Mouse (Mus musculus) midbrain, embryonic 13.5 days (tissue): Measurements from ENCODE around the gene Rhbdl2. TPM values are rescaled to one million over a fixed set of nuclear protein-coding genes. Genes with fewer than 3 reads are reported as not detected.
A peak's percentile ranks its signal among the peaks of the same experiment; 100 is the strongest.

Source experiments
- ATAC-seq: fragments of 200-750 bp; cut with Nextera tagmentation; 2 replicates; pipeline ENCODE4 v1.8.0; 2017; ENCODE audit warnings: mild to moderate bottlenecking, moderate TSS enrichment, moderate library complexity
- H3K27ac ChIP-seq: fragments of 300-500 bp; sonication (generic); 2 replicates; pipeline ENCODE4 v1.5.1; 2015; ENCODE audit warnings: inconsistent platforms, mild to moderate bottlenecking, moderate library complexity
- H3K27me3 ChIP-seq: fragments of 300-500 bp; sonication (generic); 2 replicates; pipeline ENCODE4 v1.6.1; 2015; ENCODE audit warnings: mild to moderate bottlenecking, inconsistent platforms
- H3K36me3 ChIP-seq: fragments of 300-500 bp; sonication (generic); 2 replicates; pipeline ENCODE4 v1.6.1; 2015; ENCODE audit warnings: mild to moderate bottlenecking, inconsistent platforms
- H3K4me1 ChIP-seq: fragments of 300-500 bp; sonication (generic); replicated peaks from 2 replicates; pipeline ENCODE4 v1.6.1; 2015; ENCODE audit warnings: inconsistent platforms
- H3K4me2 ChIP-seq: fragments of 300-500 bp; sonication (generic); replicated peaks from 2 replicates; pipeline ENCODE4 v1.6.1; 2015; ENCODE audit warnings: moderate library complexity, mild to moderate bottlenecking, inconsistent platforms
- H3K4me3 ChIP-seq: fragments of 300-500 bp; sonication (generic); replicated peaks from 2 replicates; pipeline ENCODE4 v1.5.1; 2015; ENCODE audit warnings: mild to moderate bottlenecking, inconsistent platforms
- H3K9ac ChIP-seq: fragments of 300-500 bp; sonication (generic); replicated peaks from 2 replicates; pipeline ENCODE4 v1.6.1; 2015; ENCODE audit warnings: mild to moderate bottlenecking, inconsistent platforms
- H3K9me3 ChIP-seq: fragments of 300-500 bp; sonication (generic); 2 replicates; pipeline ENCODE4 v1.6.1; 2016; ENCODE audit warnings: mild to moderate bottlenecking, inconsistent platforms
- WGBS: fragments of 180-500 bp; shearing (Covaris S2); methylation state at CpG from one replicate; pipeline ENCODE4 v1.1.7; 2015; 5-methylcytosine and 5-hydroxymethylcytosine counted together
- polyA plus RNA-seq: library from polyadenylated mRNA; unstranded; fragments of >200 nt; fragmentation: Nextera tagmentation; extraction: Ambion mirVana; gene quantifications from 2 replicates; pipeline ENCODE4 v1.2.1, GENCODE M21; 2015

Rhbdl2 gene
- 1.4 and 1.5 TPM in 2 replicates for polyA plus RNA-seq

- Histone ChIP-seq H3K27ac (no peak within 1 kb of the TSS), H3K27me3 (no peaks in the 10 kb centered on the region), H3K9me3 (no peaks in the 10 kb centered on the region), H3K9ac (no peak within 1 kb of the TSS), H3K4me2 (peak within 1 kb of the TSS; percentile 18), H3K36me3 (no peaks in the 10 kb centered on the region), H3K4me3 (no peak within 1 kb of the TSS), H3K4me1 (peaks cover 4% of the 10 kb centered on the region; the same call in 1 of the 2 replicates)
- peak; percentile 84 for ATAC-seq
- 33% methylated on average over 12 of the region's 12 CpGs for WGBS
Measured at GRCm38 (mm10) chr4:123787191-123787985, at the start of gene Rhbdl2. TSS of gene Rhbdl2 (plus strand) at chr4:123787874.

DNA sequence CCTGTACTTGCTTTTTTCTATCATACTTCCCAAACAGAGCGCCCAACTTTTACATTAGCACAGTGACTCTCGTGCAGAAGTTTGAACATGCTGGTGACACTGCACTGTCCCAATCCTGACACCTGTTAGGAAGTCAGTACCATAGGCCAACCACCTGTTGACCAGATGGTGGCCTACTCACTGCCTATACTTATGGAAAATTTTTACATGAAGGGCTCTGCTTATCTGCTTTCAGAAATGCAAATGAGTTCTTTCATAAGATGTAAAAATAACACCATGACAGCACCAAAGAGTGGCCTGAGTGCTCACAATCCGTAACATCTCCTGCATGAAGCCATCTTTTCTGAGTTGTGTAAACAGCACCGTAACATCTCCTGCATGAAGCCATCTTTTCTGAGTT, 49.0 kb upstream of the Rhbdl2 start:
- Histone ChIP-seq H3K9ac (no peak overlapping the region), H3K4me2 (no peak overlapping the region), H3K4me1 (no peaks in the 10 kb centered on the region), H3K36me3 (peaks cover 72% of the 10 kb centered on the region), H3K27me3 (no peaks in the 10 kb centered on the region), H3K9me3 (no peaks in the 10 kb centered on the region), H3K27ac (no peak overlapping the region), H3K4me3 (no peak overlapping the region)
- WGBS: 92% methylated on average over 4 of the region's 4 CpGs
- ATAC-seq: no peak

- Histone ChIP-seq H3K27ac (no peak overlapping the region), H3K9ac (no peak overlapping the region), H3K4me3 (no peak overlapping the region), H3K4me2 (no peak overlapping the region), H3K36me3 (peaks cover 53% of the 10 kb centered on the region), H3K27me3 (no peaks in the 10 kb centered on the region), H3K9me3 (no peaks in the 10 kb centered on the region), H3K4me1 (peaks cover 20% of the 10 kb centered on the region)
- WGBS: 86% methylated on average over 1 of the region's 1 CpGs
- ATAC-seq: no peak
Measured at GRCm38 (mm10) chr4:123742891-123743290, 44.8 kb upstream of the Rhbdl2 start.

DNA sequence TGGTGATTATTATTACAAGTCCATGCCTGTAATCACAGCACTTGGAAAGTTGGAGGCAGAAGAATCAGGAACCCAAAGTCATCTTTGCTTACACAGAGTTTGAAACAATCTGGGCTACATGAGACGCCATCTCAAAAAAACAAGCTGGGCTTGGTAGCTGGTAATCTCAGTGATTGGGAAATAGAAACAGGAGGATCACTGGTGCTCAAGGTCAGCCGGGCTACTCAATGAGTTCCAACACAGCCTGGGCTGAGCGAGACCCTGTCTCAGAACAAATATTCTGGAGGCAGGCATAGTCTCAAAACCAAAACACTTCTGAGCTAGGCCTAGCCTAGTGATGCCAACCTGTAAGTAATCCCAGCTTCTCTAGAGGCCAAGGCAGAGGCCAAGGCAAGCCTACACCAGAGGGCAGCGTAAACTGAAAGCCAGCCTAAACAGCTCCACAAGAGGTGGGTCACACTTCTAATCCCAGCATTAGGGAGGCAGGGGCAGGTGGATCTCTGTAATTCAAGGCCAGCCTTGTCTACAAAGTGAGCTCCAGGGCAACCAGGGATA, 42.4 kb upstream of the Rhbdl2 start:
- Histone ChIP-seq H3K9ac (no peak overlapping the region), H3K27me3 (no peaks in the 10 kb centered on the region), H3K4me3 (no peak overlapping the region), H3K9me3 (no peaks in the 10 kb centered on the region), H3K4me2 (no peak overlapping the region), H3K4me1 (peaks cover 33% of the 10 kb centered on the region), H3K27ac (no peak overlapping the region), H3K36me3 (peaks cover 30% of the 10 kb centered on the region)
- 93% methylated on average over 4 of the region's 4 CpGs for WGBS
- ATAC-seq: no peak

GRCm38 (mm10) chr4:123748726-123749415, 38.8 kb upstream of the Rhbdl2 start:
- H3K27ac ChIP-seq: peak overlapping the region; percentile 95
- H3K36me3 ChIP-seq: no peaks in the 10 kb centered on the region
- no peak for ATAC-seq
- no peaks in the 10 kb centered on the region for H3K9me3 ChIP-seq
- H3K4me1 ChIP-seq: peaks cover 37% of the 10 kb centered on the region
- peak overlapping the region; percentile 99 for H3K4me3 ChIP-seq
- 0 out of 2 replicates have a peak, but pooled peaks cover 3% of the 10 kb centered on the region for H3K27me3 ChIP-seq
- WGBS: 13% methylated on average over 10 of the region's 10 CpGs
- H3K4me2 ChIP-seq: peak overlapping the region; percentile 75
- peak overlapping the region; percentile 93 for H3K9ac ChIP-seq

DNA sequence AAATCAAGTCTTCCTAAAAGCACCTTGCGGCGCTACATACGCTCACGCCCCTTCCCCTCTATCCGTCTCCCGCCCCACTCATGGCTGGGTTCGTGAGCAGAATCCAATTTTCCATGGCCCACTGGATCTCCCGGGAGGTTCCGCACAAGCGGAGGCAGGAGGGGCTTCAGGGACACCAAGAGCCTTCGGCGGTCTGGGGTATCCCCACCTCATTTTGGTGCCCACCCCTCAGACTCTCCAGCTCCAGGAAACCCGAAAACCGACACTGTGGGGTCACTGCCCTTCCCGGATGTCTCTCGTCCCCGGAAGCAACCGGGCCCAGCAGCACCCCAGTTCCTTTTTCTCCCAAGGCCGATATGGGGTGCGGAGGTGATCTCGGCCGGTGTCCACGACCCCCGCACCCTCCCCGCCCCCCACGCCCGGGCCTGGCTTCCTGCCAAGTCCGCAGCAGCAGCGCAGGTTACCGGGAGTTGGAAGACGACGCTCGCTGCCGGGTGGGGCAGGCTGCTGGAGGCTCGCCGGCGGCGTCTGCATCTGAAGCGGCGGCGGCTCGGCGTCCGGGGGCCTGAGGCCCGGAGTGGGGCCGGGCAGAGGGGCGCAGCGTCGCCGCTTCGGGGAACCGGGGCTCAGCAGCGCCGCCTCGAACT, 38.1 kb upstream of the Rhbdl2 start:
- ATAC-seq: peak; percentile 90
- 0 out of 2 replicates have a peak, but pooled peaks cover 3% of the 10 kb centered on the region for H3K27me3 ChIP-seq
- peak overlapping the region; percentile 75 for H3K4me2 ChIP-seq
- H3K4me3 ChIP-seq: peak overlapping the region; percentile 99
- WGBS: under 1% methylated on average over 55 of the region's 55 CpGs
- H3K9ac ChIP-seq: peak overlapping the region; percentile 93
- no peaks in the 10 kb centered on the region for H3K9me3 ChIP-seq
- peaks cover 37% of the 10 kb centered on the region for H3K4me1 ChIP-seq
- no peaks in the 10 kb centered on the region for H3K36me3 ChIP-seq
- H3K27ac ChIP-seq: peak overlapping the region; percentile 95

DNA sequence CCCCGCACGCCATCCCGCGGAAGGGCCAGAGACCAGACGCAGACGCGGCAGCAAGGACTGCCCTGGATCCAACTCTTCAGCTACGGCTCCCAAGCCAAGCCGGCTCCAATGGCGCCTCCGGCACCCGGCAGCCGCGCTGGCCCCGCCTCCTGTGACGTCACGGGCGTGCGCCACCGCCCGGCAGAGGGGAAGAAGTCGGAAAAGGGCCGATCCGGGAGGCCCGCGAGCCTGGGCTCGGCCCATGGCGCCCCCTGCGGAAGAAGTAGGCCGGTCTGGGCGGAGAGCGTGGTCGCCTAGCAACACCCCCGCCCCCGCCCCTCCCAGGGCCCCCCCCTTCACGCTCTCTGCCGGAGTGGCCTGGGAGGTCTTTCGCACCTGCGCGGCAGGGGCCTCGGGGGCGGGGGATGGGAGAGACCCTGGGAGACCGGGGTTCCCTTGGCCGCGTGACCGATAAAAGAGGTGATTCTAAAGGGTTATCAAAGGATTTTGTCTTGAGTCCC, 37.5 kb upstream of the Rhbdl2 start, which contains the start of gene Akirin1:
Gene Akirin1, minus strand, starts transcription at position 194 of the 500 bp plus-strand sequence.
- Histone ChIP-seq H3K9ac (peak within 1 kb of the TSS; percentile 93), H3K27me3 (0 out of 2 replicates have a peak, but pooled peaks cover 3% of the 10 kb centered on the region), H3K4me1 (peaks cover 34% of the 10 kb centered on the region), H3K36me3 (no peaks in the 10 kb centered on the region), H3K9me3 (no peaks in the 10 kb centered on the region), H3K4me2 (peak within 1 kb of the TSS; percentile 75), H3K4me3 (peak within 1 kb of the TSS; percentile 99), H3K27ac (peak within 1 kb of the TSS; percentile 95)
- peak; percentile 98 for ATAC-seq
- 0% methylated on average over 29 of the region's 46 CpGs for WGBS

- H3K9me3 ChIP-seq: no peaks in the 10 kb centered on the region
- peak overlapping the region; percentile 56 for H3K27ac ChIP-seq
- WGBS: 0% methylated on average over 8 of the region's 8 CpGs
- H3K4me3 ChIP-seq: peak overlapping the region; percentile 99
- 0 out of 2 replicates have a peak, but pooled peaks cover 3% of the 10 kb centered on the region for H3K27me3 ChIP-seq
- peak overlapping the region; percentile 58 for H3K4me2 ChIP-seq
- peak overlapping the region; percentile 42 for H3K9ac ChIP-seq
- peaks cover 31% of the 10 kb centered on the region for H3K4me1 ChIP-seq
- no peak for ATAC-seq
- H3K36me3 ChIP-seq: no peaks in the 10 kb centered on the region
Measured at GRCm38 (mm10) chr4:123750707-123751312, 36.9 kb upstream of the Rhbdl2 start.

- no peak overlapping the region for H3K27ac ChIP-seq
- no peak overlapping the region for H3K4me3 ChIP-seq
- 52% methylated on average over 4 of the region's 4 CpGs for WGBS
- H3K36me3 ChIP-seq: no peaks in the 10 kb centered on the region
- no peaks in the 10 kb centered on the region for H3K4me1 ChIP-seq
- H3K9ac ChIP-seq: no peak overlapping the region
- no peaks in the 10 kb centered on the region for H3K27me3 ChIP-seq
- H3K9me3 ChIP-seq: no peaks in the 10 kb centered on the region
- no peak for ATAC-seq
- H3K4me2 ChIP-seq: no peak overlapping the region
Measured at GRCm38 (mm10) chr4:123758306-123758705, 29.4 kb upstream of the Rhbdl2 start.

DNA sequence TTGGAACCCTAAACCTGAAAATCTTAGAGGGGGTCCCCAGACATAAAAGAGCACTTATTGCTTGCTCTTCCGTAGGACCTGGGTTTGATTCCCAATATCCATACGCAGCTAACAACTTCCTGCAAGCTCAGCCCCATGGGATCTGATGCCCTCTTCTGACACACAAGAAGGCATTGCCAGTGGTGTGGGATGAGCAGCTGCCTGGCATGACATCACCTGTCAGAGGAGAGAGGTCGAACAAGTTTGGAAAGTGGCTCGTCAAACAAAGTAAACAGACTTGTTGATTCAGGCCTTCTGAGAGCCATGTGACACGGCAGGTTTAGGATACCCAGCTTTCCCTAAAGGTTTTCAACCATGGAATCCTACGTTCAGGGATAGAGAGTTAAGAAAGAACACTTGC, 22.6 kb upstream of the Rhbdl2 start:
- H3K36me3 ChIP-seq: no peaks in the 10 kb centered on the region
- H3K4me2 ChIP-seq: no peak overlapping the region
- ATAC-seq: no peak
- H3K27ac ChIP-seq: no peak overlapping the region
- H3K4me3 ChIP-seq: no peak overlapping the region
- no peaks in the 10 kb centered on the region for H3K9me3 ChIP-seq
- no peak overlapping the region for H3K9ac ChIP-seq
- WGBS: 81% methylated on average over 6 of the region's 6 CpGs
- no peaks in the 10 kb centered on the region for H3K4me1 ChIP-seq
- no peaks in the 10 kb centered on the region for H3K27me3 ChIP-seq

DNA sequence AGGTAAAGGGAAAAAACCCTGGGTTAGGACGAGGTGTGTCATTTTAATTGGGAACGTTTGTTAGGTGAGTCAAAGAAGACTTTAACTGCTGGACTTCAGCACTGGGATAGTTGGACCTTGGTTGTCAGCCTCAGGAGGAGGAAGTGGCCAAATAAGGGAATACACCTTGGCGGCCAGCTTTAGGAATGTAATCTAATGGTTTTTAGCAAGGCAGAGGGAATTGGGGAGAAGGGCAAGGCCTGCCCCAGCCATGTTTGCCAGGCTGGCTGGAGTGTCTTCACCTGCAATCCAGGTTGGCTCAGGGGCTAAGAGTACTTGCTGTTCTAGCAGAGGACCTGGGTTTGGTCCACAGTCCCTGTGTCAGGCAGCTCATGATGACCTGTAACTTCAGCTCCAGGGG, 19.9 kb upstream of the Rhbdl2 start:
- Histone ChIP-seq H3K4me3 (no peak overlapping the region), H3K9ac (no peak overlapping the region), H3K36me3 (no peaks in the 10 kb centered on the region), H3K27me3 (no peaks in the 10 kb centered on the region), H3K4me2 (no peak overlapping the region), H3K4me1 (no peaks in the 10 kb centered on the region), H3K9me3 (no peaks in the 10 kb centered on the region), H3K27ac (no peak overlapping the region)
- no peak for ATAC-seq
- 86% methylated on average over 3 of the region's 3 CpGs for WGBS
